ENCODE assay signal across 8 mouse cellular contexts in genomic region chr16:13448051-13448705, GRCm38 (mm10).
DNase-seq lines count a peak whose midpoint lies in the region; ATAC-seq lines count a peak whose summit lies in the region.

No protein-coding gene starts in this region.

- peak overlapping the region; percentile 86 for H3K4me3 ChIP-seq in embryonic facial prominence, embryonic 10.5 days
- H3K4me3 ChIP-seq in heart, embryonic 10.5 days: peak overlapping the region; percentile 94
- peak overlapping the region; percentile 84 for H3K4me3 ChIP-seq in kidney, embryonic 16.5 days (ENCODE audit: low read length)

- ATAC-seq in kidney, embryonic 16.5 days (ENCODE audit: low FRiP score, low TSS enrichment): peak; percentile 55

- H3K4me1 ChIP-seq in embryonic facial prominence, embryonic 10.5 days: peaks cover 33% of the 10 kb centered on the region
- H3K4me1 ChIP-seq in heart, embryonic 10.5 days: peaks cover 35% of the 10 kb centered on the region
- H3K4me1 ChIP-seq in kidney, embryonic 16.5 days (ENCODE audit: insufficient read depth, low read length): peaks cover 12% of the 10 kb centered on the region

- H3K27me3 ChIP-seq in embryonic facial prominence, embryonic 10.5 days (replicated peaks; ENCODE audit: low read depth, poor library complexity, severe bottlenecking): peaks cover 96% of the 10 kb centered on the region
- peaks cover 69% of the 10 kb centered on the region for H3K27me3 ChIP-seq in heart, embryonic 10.5 days (ENCODE audit: insufficient read depth, poor library complexity, severe bottlenecking)
- H3K27me3 ChIP-seq in kidney, embryonic 16.5 days (ENCODE audit: insufficient read depth, low read length): peaks cover 10% of the 10 kb centered on the region

- no peaks in the 10 kb centered on the region for H3K9me3 ChIP-seq in embryonic facial prominence, embryonic 10.5 days
- no peaks in the 10 kb centered on the region for H3K9me3 ChIP-seq in heart, embryonic 10.5 days
- H3K9me3 ChIP-seq in kidney, embryonic 16.5 days (ENCODE audit: low read length): no peaks in the 10 kb centered on the region

- peak; percentile 10 for DNase-seq in CD4-positive helper T cell, adult 2 months (ENCODE audit: low read depth, low spot score)
- DNase-seq in NIH3T3 (ENCODE audit: low read depth) (peak; percentile 54), MN1 (ENCODE audit: low spot score) (no peak)
- peak; percentile 54 for DNase-seq in embryonic facial prominence, embryonic 10.5 days (ENCODE audit: low spot score)
- peak; percentile 84 for DNase-seq in heart, embryonic 10.5 days (ENCODE audit: low spot score)
- peak; percentile 29 for DNase-seq in lung, postnatal 36 days
- peak; percentile 20 for DNase-seq in right cerebral cortex, postnatal 25 days

- peak overlapping the region; percentile 97 for H3K4me2 ChIP-seq in kidney, embryonic 16.5 days (replicated peaks; ENCODE audit: low read depth, low read length)

- peak overlapping the region; percentile 83 for H3K27ac ChIP-seq in embryonic facial prominence, embryonic 10.5 days (replicated peaks)
- peak overlapping the region; percentile 90 for H3K27ac ChIP-seq in heart, embryonic 10.5 days
- H3K27ac ChIP-seq in kidney, embryonic 16.5 days (ENCODE audit: low read length): no peak overlapping the region

- H3K9ac ChIP-seq in kidney, embryonic 16.5 days (replicated peaks; ENCODE audit: low read length): peak overlapping the region; percentile 80

- WGBS in embryonic facial prominence, embryonic 10.5 days: under 1% methylated on average over 52 of the region's 52 CpGs
- WGBS in heart, embryonic 10.5 days: 0% methylated on average over 51 of the region's 52 CpGs
- WGBS in kidney, embryonic 16.5 days: under 1% methylated on average over 48 of the region's 52 CpGs

- H3K36me3 ChIP-seq in embryonic facial prominence, embryonic 10.5 days (replicated peaks): no peaks in the 10 kb centered on the region
- no peaks in the 10 kb centered on the region for H3K36me3 ChIP-seq in heart, embryonic 10.5 days
- no peaks in the 10 kb centered on the region for H3K36me3 ChIP-seq in kidney, embryonic 16.5 days (ENCODE audit: insufficient read depth, low read length)
